Mouse (Mus musculus) midbrain, postnatal 0 days (tissue): ENCODE data around the gene Wars2. TPM values are rescaled to one million over a fixed set of nuclear protein-coding genes. Genes with fewer than 3 reads are reported as not detected.

Experiments used
- ATAC-seq: fragments of 200-750 bp; cut with Nextera tagmentation; 2 replicates; pipeline ENCODE4 v1.8.0; 2017; ENCODE audit warnings: moderate number of reproducible peaks, mild to moderate bottlenecking, moderate TSS enrichment, moderate library complexity; ENCODE audit not compliant: low FRiP score
- DNase-seq: peaks from one replicate; pipeline ENCODE4 v3.0.0-alpha.2; 2015; ENCODE audit warnings: low spot score
- H3K27ac ChIP-seq: fragments of 300-500 bp; sonication (generic); 2 replicates; pipeline ENCODE4 v1.5.1; 2014; ENCODE audit warnings: low read depth, mild to moderate bottlenecking, low read length, mixed read lengths
- H3K27me3 ChIP-seq: fragments of 300-500 bp; sonication (generic); 2 replicates; pipeline ENCODE4 v1.6.1; 2014; ENCODE audit warnings: low read length, control low read depth, mixed read lengths; ENCODE audit not compliant: insufficient read depth
- H3K36me3 ChIP-seq: fragments of 300-500 bp; sonication (generic); 2 replicates; pipeline ENCODE4 v1.6.1; 2014; ENCODE audit warnings: low read length, control low read depth, mixed read lengths; ENCODE audit not compliant: insufficient read depth
- H3K4me1 ChIP-seq: fragments of 300-500 bp; sonication (generic); 2 replicates; pipeline ENCODE4 v1.6.1; 2014; ENCODE audit warnings: mild to moderate bottlenecking, control low read depth, antibody characterized with exemption, low read length, mixed read lengths; ENCODE audit not compliant: insufficient read depth
- H3K4me2 ChIP-seq: fragments of 300-500 bp; sonication (generic); 2 replicates; pipeline ENCODE4 v1.6.1; 2014; ENCODE audit warnings: low read depth, mild to moderate bottlenecking, low read length, mixed read lengths; ENCODE audit not compliant: poor library complexity, severe bottlenecking
- H3K4me3 ChIP-seq: fragments of 300-500 bp; sonication (generic); 2 replicates; pipeline ENCODE4 v1.5.1; 2014; ENCODE audit warnings: low read depth, mild to moderate bottlenecking, low read length, moderate library complexity
- H3K9ac ChIP-seq: fragments of 300-500 bp; sonication (generic); replicated peaks from 2 replicates; pipeline ENCODE4 v1.6.1; 2014; ENCODE audit warnings: mild to moderate bottlenecking, low read length, moderate library complexity, mixed read lengths; ENCODE audit not compliant: poor library complexity, severe bottlenecking
- H3K9me3 ChIP-seq: fragments of 300-500 bp; sonication (generic); 2 replicates; pipeline ENCODE4 v1.6.1; 2016; ENCODE audit warnings: low read length, control low read depth
- CTCF ChIP-seq: IDR thresholded peaks from 2 replicates; pipeline ENCODE4 v1.5.1; 2016; ENCODE audit warnings: antibody characterized with exemption, mild to moderate bottlenecking
- WGBS: fragments of 180-500 bp; shearing (Covaris S2); extraction: QIAGEN DNeasy Blood & Tissue Kit; methylation state at CpG from one replicate; pipeline ENCODE4 v1.1.7; 2014; 5-methylcytosine and 5-hydroxymethylcytosine counted together
- polyA plus RNA-seq: library from polyadenylated mRNA; unstranded; fragments of >200 nt; fragmentation: Nextera tagmentation; extraction: Ambion mirVana; gene quantifications from 2 replicates; pipeline ENCODE4 v1.2.1, GENCODE M21; 2015
- total RNA-seq: library from RNA; depleted of rRNA; stranded (reverse); fragments of >200 nt; gene quantifications from 2 replicates; pipeline ENCODE4 v1.2.3, GENCODE M21; 2014

The Wars2 gene
- total and polyA plus RNA-seq, 2 experiments from 2014 or later, result 4.9 to 6.7 TPM

- no peak overlapping the region for H3K9ac ChIP-seq
Measured at GRCm38 (mm10) chr3:99203331-99203730, 62.5 kb downstream of the Wars2 start.

DNA sequence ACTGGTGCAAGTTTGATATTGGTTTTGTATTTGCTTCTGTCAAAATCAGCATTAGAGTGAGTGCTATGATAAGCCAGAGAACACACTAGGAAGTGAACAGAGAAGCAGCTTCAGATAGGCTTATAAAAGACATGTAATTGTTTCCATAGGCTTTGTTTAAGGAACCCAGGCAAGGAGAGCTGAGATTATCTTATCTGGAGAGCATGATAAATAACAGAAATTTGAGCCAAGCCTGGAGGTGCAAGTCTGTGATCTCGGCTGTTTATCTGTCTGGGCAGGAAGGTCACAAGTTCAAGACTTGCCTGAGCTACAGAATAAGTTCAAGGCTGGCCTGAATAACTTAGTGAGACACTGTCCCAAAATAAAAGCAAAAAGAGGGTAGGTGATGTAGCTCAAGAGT lies 67.5 kb downstream of the Wars2 start:
- ATAC-seq, result no peak
- DNase-seq, result no peak

More at GRCm38 (mm10) chr3:99203331-99203730, 62.5 kb downstream of the Wars2 start:
- no peak overlapping the region for H3K27ac ChIP-seq
- H3K27me3 ChIP-seq, result no peaks in the 10 kb centered on the region
- no peak overlapping the region for H3K4me3 ChIP-seq
- H3K36me3 ChIP-seq, result no peaks in the 10 kb centered on the region
- no peaks in the 10 kb centered on the region for H3K4me1 ChIP-seq
- no peaks in the 10 kb centered on the region for H3K9me3 ChIP-seq
- no peak for TF ChIP-seq CTCF
- no peak for ATAC-seq
- DNase-seq, result no peak
- no peak overlapping the region for H3K4me2 ChIP-seq

GRCm38 (mm10) chr3:99211105-99211698 lies 70.3 kb downstream of the Wars2 start:
- H3K4me2 ChIP-seq, result no peak overlapping the region
- no peaks in the 10 kb centered on the region for H3K27me3 ChIP-seq
- no peak for TF ChIP-seq CTCF
- H3K27ac ChIP-seq, result no peak overlapping the region
- no peak for ATAC-seq
- DNase-seq, result no peak
- 26% methylated on average over 14 of the region's 14 CpGs for WGBS
- peaks cover under 1% of the 10 kb centered on the region; the same call in 1 of the 2 replicates for H3K36me3 ChIP-seq
- no peaks in the 10 kb centered on the region for H3K4me1 ChIP-seq
- H3K4me3 ChIP-seq, result no peak overlapping the region
- no peak overlapping the region for H3K9ac ChIP-seq
- H3K9me3 ChIP-seq, result no peaks in the 10 kb centered on the region

More for the DNA sequence above, 67.5 kb downstream of the Wars2 start:
- H3K27ac ChIP-seq, result no peak overlapping the region
- H3K4me3 ChIP-seq, result no peak overlapping the region
- no peak overlapping the region for H3K9ac ChIP-seq
- H3K4me1 ChIP-seq, result no peaks in the 10 kb centered on the region
- no peak for TF ChIP-seq CTCF
- H3K4me2 ChIP-seq, result no peak overlapping the region
- H3K9me3 ChIP-seq, result no peaks in the 10 kb centered on the region
- no peaks in the 10 kb centered on the region for H3K27me3 ChIP-seq
- H3K36me3 ChIP-seq, result no peaks in the 10 kb centered on the region
- 67% methylated on average over 1 of the region's 1 CpGs for WGBS

- H3K4me1 ChIP-seq, result no peaks in the 10 kb centered on the region
- ATAC-seq, result no peak
- H3K27me3 ChIP-seq, result peaks cover 1% of the 10 kb centered on the region; the same call in 1 of the 2 replicates
- no peak overlapping the region for H3K27ac ChIP-seq
- H3K9ac ChIP-seq, result no peak overlapping the region
- 84% methylated on average over 2 of the region's 2 CpGs for WGBS
- no peak overlapping the region for H3K4me3 ChIP-seq
- no peak for TF ChIP-seq CTCF
- no peak for DNase-seq
- no peak overlapping the region for H3K4me2 ChIP-seq
- no peaks in the 10 kb centered on the region for H3K9me3 ChIP-seq
- H3K36me3 ChIP-seq, result no peaks in the 10 kb centered on the region
Measured at GRCm38 (mm10) chr3:99227807-99228206, 86.9 kb downstream of the Wars2 start.

- peak overlapping the region; percentile 5; the same call in 1 of the 2 replicates for H3K4me3 ChIP-seq
- no peaks in the 10 kb centered on the region for H3K9me3 ChIP-seq
- H3K9ac ChIP-seq, result no peak overlapping the region
- no peak for ATAC-seq
- H3K27ac ChIP-seq, result no peak overlapping the region
- H3K4me2 ChIP-seq, result peak overlapping the region; percentile 12; the same call in 1 of the 2 replicates
- no peaks in the 10 kb centered on the region for H3K36me3 ChIP-seq
- H3K27me3 ChIP-seq, result peaks cover 57% of the 10 kb centered on the region
- no peaks in the 10 kb centered on the region for H3K4me1 ChIP-seq
- DNase-seq, result peak; percentile 71
- TF ChIP-seq CTCF, result peak; percentile 74
- 12% methylated on average over 20 of the region's 20 CpGs for WGBS
Measured at GRCm38 (mm10) chr3:99233393-99234318, 92.8 kb downstream of the Wars2 start.
